Mouse (Mus musculus): ENCODE measurements around the gene Camk2g.

- TF ChIP-seq CTCF (IDR thresholded peaks at IDR 0.05; ENCODE audit: low read depth, low read length), result no peak
- no peak for TF ChIP-seq EP300 (IDR thresholded peaks at IDR 0.05; ENCODE audit: insufficient read depth, low read depth, low read length)
- no peak for TF ChIP-seq POLR2A (IDR thresholded peaks at IDR 0.05; ENCODE audit: insufficient read depth, low read length)
Observed at GRCm38 (mm10) chr14:20796643-20797042, 2.8 kb upstream of the Camk2g start.
